Mouse (Mus musculus): Measurements from ENCODE around the gene Zfp971. TPM values are rescaled to one million over a fixed set of nuclear protein-coding genes. Genes with fewer than 3 reads are reported as not detected.
A peak's percentile ranks its signal among the peaks of the same experiment; 100 is the strongest.
"Not testable (repeated sequence)": the region's sequence is repeated elsewhere in the genome, so short reads cannot be mapped to it uniquely, and the experiment has no call there.

Gene Zfp971
- 4.0 and 7.2 TPM in 2 replicates for polyA plus RNA-seq (2012; rRNA removed)
- 13.5 and 14.5 TPM in 2 replicates for polyA plus RNA-seq (2014; fragmentation: Nextera tagmentation; extraction: Ambion mirVana)

GRCm38 (mm10) chr2:178023011-178023611 is at the start of gene Zfp971:
Gene Zfp971, plus strand, starts transcription at chr2:178023284.
- not testable (repeated sequence) for H3K36me3 ChIP-seq (ENCODE audit: control insufficient read depth, insufficient read depth, low read length); H3K4me1 ChIP-seq (ENCODE audit: control insufficient read depth, insufficient read depth, low read length); H3K27me3 ChIP-seq (ENCODE audit: control insufficient read depth, insufficient read depth, low read length); H3K27ac ChIP-seq (replicated peaks; ENCODE audit: low read depth, low read length); ATAC-seq (ENCODE audit: low FRiP score, low read depth); H3K9me3 ChIP-seq (ENCODE audit: control insufficient read depth, low read length); DNase-seq (ENCODE audit: low spot score)
- WGBS: 2% methylated on average over 13 of the region's 15 CpGs
- Histone ChIP-seq H3K9ac (ENCODE audit: low read depth, low read length, severe bottlenecking) (peak within 1 kb of the TSS; percentile 56), H3K4me2 (replicated peaks; ENCODE audit: low read depth, low read length, severe bottlenecking) (peak within 1 kb of the TSS; percentile 48), H3K4me3 (replicated peaks; ENCODE audit: low read length) (peak within 1 kb of the TSS; percentile 48)

- H3K4me1 ChIP-seq (ENCODE audit: control insufficient read depth, insufficient read depth, low read length); ATAC-seq (ENCODE audit: low FRiP score, low read depth); H3K27me3 ChIP-seq (ENCODE audit: control insufficient read depth, insufficient read depth, low read length); H3K9me3 ChIP-seq (ENCODE audit: control insufficient read depth, low read length); H3K36me3 ChIP-seq (ENCODE audit: control insufficient read depth, insufficient read depth, low read length); H3K9ac ChIP-seq (ENCODE audit: low read depth, low read length, severe bottlenecking); DNase-seq (ENCODE audit: low spot score); H3K4me2 ChIP-seq (replicated peaks; ENCODE audit: low read depth, low read length, severe bottlenecking); H3K27ac ChIP-seq (replicated peaks; ENCODE audit: low read depth, low read length); H3K4me3 ChIP-seq (replicated peaks; ENCODE audit: low read length): not testable (repeated sequence)
- 69% methylated on average over 4 of the region's 7 CpGs for WGBS
Measured at GRCm38 (mm10) chr2:177974814-177975213, 48.3 kb upstream of the Zfp971 start.

GRCm38 (mm10) chr2:178019486-178019885 is 3.6 kb upstream of the Zfp971 start:
- WGBS: 85% methylated on average over 3 of the region's 3 CpGs
- H3K4me2 ChIP-seq (replicated peaks; ENCODE audit: low read depth, low read length, severe bottlenecking); DNase-seq (ENCODE audit: low spot score); H3K27me3 ChIP-seq (ENCODE audit: control insufficient read depth, insufficient read depth, low read length); H3K9ac ChIP-seq (ENCODE audit: low read depth, low read length, severe bottlenecking); H3K36me3 ChIP-seq (ENCODE audit: control insufficient read depth, insufficient read depth, low read length); H3K27ac ChIP-seq (replicated peaks; ENCODE audit: low read depth, low read length); H3K9me3 ChIP-seq (ENCODE audit: control insufficient read depth, low read length); H3K4me3 ChIP-seq (replicated peaks; ENCODE audit: low read length); H3K4me1 ChIP-seq (ENCODE audit: control insufficient read depth, insufficient read depth, low read length); ATAC-seq (ENCODE audit: low FRiP score, low read depth): not testable (repeated sequence)

GRCm38 (mm10) chr2:178020773-178021172 is 2.3 kb upstream of the Zfp971 start:
- not testable (repeated sequence) for H3K4me1 ChIP-seq (ENCODE audit: control insufficient read depth, insufficient read depth, low read length); H3K9me3 ChIP-seq (ENCODE audit: control insufficient read depth, low read length); H3K36me3 ChIP-seq (ENCODE audit: control insufficient read depth, insufficient read depth, low read length); H3K4me2 ChIP-seq (replicated peaks; ENCODE audit: low read depth, low read length, severe bottlenecking); ATAC-seq (ENCODE audit: low FRiP score, low read depth); H3K27ac ChIP-seq (replicated peaks; ENCODE audit: low read depth, low read length); H3K4me3 ChIP-seq (replicated peaks; ENCODE audit: low read length); H3K9ac ChIP-seq (ENCODE audit: low read depth, low read length, severe bottlenecking); H3K27me3 ChIP-seq (ENCODE audit: control insufficient read depth, insufficient read depth, low read length); DNase-seq (ENCODE audit: low spot score)
- WGBS: 79% methylated on average over 8 of the region's 8 CpGs

- 21% methylated on average over 2 of the region's 2 CpGs for WGBS
- H3K4me1 ChIP-seq (ENCODE audit: control insufficient read depth, insufficient read depth, low read length); ATAC-seq (ENCODE audit: low FRiP score, low read depth); H3K27me3 ChIP-seq (ENCODE audit: control insufficient read depth, insufficient read depth, low read length); H3K9me3 ChIP-seq (ENCODE audit: control insufficient read depth, low read length); H3K27ac ChIP-seq (replicated peaks; ENCODE audit: low read depth, low read length); H3K36me3 ChIP-seq (ENCODE audit: control insufficient read depth, insufficient read depth, low read length): not testable (repeated sequence)
- DNase-seq (ENCODE audit: low spot score): peak; percentile 2
- Histone ChIP-seq H3K4me3 (replicated peaks; ENCODE audit: low read length) (peak overlapping the region; percentile 48), H3K4me2 (replicated peaks; ENCODE audit: low read depth, low read length, severe bottlenecking) (peak overlapping the region; percentile 48), H3K9ac (ENCODE audit: low read depth, low read length, severe bottlenecking) (peak overlapping the region; percentile 56; the same call in 1 of the 2 replicates)
Measured at GRCm38 (mm10) chr2:178023861-178024260, 777 bp downstream of the Zfp971 start.

- 80% methylated on average over 2 of the region's 3 CpGs for WGBS
- H3K4me1 ChIP-seq (ENCODE audit: control insufficient read depth, insufficient read depth, low read length); H3K27me3 ChIP-seq (ENCODE audit: control insufficient read depth, insufficient read depth, low read length); H3K9me3 ChIP-seq (ENCODE audit: control insufficient read depth, low read length); DNase-seq (ENCODE audit: low spot score); H3K4me2 ChIP-seq (replicated peaks; ENCODE audit: low read depth, low read length, severe bottlenecking); H3K9ac ChIP-seq (ENCODE audit: low read depth, low read length, severe bottlenecking); H3K4me3 ChIP-seq (replicated peaks; ENCODE audit: low read length); H3K27ac ChIP-seq (replicated peaks; ENCODE audit: low read depth, low read length); ATAC-seq (ENCODE audit: low FRiP score, low read depth); H3K36me3 ChIP-seq (ENCODE audit: control insufficient read depth, insufficient read depth, low read length): not testable (repeated sequence)
Measured at GRCm38 (mm10) chr2:178027601-178028000, 4.5 kb downstream of the Zfp971 start.

Data from limb, embryonic 14.5 days (tissue).